Mouse (Mus musculus): ENCODE results near the gene Telo2.
"Not testable (repeated sequence)": the region's sequence is repeated elsewhere in the genome, so short reads cannot be mapped to it uniquely, and the experiment has no call there.

Gene Telo2

DNA sequence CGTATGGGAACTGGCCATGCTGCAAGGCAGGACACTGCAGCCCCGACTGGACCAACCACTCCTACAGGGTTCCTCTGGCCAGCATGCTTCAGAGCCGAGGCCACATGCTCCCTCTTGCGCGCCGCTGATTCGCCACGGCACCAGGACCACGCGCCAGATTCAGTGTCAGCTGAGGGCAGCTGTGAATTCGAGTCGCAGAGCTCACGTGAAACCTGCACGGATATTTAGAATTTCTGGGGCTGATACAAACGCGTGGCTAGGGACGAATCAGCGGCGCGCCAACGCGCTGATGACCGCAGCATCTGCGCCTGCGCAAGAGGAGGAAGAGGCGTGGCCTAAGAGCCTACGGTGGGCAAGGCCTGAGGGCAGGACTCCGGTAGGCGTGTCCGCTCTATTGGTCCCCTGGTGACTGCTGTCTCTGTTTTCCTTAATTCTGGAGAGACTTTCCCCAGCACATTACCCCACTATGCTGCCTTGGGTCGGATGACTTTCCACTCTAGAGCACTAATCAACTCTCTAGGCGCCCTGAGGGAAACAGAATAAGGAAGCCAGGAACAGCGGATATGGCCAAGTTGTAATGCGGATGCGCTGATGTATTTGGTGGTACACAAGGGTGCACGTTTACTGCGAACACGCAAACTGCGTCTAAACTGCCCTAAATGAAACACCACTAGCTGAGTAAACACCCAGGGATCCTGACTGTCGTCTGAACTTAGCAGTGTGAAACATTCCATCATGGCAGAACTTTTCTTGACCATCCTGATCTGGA is at the start of gene Telo2:
TSS of gene Telo2 (minus strand) at position 304 of the 769 bp plus-strand sequence.
- peak; percentile 79 for DNase-seq (ENCODE audit: low read depth)

DNA sequence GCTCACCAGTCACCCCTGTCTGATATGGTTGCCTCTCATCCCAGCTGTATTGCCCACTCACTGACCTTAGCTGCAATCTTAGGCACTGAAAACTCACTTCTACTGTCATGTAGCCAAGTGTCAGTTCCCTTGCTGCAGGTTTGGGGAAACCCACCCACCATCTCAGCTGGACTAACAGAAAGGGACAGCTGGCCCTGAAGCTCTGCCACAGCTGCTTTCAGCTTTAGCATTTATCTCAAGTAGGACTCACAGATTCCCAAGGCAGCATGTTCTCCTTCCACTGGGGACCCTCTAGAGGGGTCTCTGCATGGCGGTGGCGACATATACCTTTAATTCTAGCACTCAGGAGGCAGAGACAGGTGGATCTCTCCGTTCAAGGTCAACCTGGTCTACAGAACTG is 49.0 kb upstream of the Telo2 start:
- DNase-seq (ENCODE audit: low read depth): no peak

DNA sequence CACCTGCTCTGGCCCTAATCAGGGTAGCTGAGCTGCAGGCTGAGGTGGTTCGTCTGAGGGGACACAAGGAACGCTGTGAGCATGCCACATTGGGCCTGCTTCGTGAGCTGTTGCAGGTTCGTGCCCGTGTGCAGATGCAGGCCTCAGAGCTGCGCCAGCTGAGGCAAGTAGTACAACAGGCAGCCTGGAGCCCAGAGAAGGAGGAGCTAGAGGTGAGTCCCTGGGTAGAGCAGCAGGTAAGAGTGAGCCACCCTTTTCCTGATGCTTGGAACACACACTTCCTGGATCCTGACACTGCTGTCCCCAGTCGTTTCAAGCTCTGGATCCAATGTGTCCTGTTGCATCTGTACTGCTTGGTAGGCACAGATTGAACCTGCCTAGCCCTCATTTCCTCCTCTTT is 47.6 kb upstream of the Telo2 start:
- no peak for DNase-seq (ENCODE audit: low read depth)

DNA sequence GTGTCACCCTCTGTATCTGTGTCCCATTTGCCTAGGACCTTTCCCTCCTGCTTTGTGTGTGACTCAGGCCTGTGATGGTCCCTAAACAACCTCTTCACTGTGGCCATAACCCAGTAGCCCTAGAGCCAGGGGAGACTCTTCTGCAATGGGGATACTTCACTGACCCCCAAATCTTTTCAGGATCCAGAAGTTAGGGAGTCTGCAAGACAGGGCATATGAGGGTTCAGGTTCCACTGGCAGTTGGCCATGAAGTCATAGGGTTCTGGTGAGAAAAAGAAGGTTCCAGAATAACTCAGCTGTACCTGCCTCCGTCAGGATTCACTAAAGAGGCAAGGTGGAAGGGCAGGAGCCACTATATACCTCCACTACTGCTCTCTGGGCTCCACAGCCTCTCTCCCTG is 46.4 kb upstream of the Telo2 start, which contains the start of gene Ccdc154:
TSS of gene Ccdc154 (plus strand) at position 301 of the 400 bp plus-strand sequence.
- no peak for DNase-seq (ENCODE audit: low read depth)

DNA sequence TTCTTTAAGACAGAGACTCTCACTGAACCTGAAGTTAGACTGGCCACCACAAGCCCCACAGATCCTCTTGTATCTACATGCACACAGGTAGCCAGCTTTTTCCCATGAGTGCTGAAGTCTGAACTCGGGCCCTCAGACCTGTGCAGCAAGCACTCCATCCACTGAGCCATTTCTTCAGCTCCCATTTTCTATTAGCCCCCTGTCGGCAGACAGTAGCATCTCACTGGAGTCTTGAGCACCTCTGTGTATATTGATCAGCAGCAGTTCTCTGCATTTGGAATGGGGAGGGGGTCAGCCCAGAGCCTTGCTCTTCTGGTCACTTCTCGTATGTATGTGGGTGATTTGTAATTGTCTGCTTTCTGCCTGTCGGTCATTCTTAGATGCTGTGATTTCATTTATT is 24.2 kb upstream of the Telo2 start:
- DNase-seq (ENCODE audit: low read depth): no peak

DNA sequence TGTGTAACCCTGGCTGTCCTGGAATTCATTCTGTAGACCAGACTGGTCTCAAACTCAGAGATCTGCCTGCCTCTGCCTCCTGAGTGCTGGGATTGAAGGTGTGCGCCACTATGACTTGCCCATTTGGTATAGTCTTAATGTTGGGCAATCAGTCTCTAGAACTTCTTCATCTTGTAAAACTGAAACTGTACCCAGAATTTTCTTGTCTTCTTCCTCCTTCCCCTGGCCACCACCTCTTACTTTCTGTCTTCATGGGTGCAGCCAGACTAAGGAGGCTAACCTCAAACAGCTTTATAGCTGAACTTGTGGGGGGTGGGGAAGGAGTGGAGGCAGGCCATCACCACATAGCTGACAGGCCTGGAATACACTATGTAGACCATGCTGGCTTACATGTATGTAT is 23.0 kb upstream of the Telo2 start:
- DNase-seq (ENCODE audit: low read depth): no peak

DNA sequence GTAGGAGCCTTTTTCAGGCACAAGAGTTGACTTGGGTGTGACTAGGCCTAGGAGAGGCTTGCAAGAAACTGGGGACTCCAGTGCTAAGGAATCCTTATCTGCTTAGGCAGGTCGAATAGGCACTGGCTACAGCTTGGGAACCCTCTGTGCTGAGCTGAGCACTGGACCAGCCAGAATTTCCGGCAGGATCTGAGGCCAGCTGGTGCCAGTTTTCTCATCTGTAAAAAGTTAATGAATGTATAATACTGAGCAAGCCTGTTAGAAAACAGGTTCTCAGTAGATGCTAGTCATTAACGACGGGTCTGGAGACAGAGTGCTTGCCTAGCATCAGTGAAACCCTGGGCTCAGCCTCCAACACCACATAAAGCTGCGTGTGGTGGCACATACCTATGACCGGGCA is 19.9 kb upstream of the Telo2 start:
- DNase-seq (ENCODE audit: low read depth): no peak

DNA sequence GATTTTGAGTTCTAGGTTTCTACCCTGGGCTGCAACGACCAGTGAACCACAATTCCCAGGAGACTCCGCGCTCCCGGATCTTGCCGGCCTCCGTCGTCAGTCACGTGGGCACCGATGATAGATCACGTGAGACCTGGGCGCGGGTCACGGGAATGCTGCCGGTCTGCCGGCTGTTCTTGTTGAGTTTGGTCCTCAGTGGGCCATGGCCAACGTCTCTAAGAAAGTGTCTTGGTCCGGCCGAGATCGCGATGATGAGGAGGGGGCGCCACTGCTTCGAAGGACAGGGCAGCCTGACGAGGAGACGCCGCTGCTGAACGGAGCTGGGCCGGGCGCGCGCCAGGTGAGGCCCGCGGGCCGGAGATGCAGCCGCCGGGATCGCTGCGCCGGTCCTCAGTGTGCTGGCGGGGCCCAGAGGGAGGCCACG is 17.5 kb upstream of the Telo2 start, which contains the start of gene Clcn7:
TSS of gene Clcn7 (plus strand) at position 117 of the 424 bp plus-strand sequence.
- DNase-seq (ENCODE audit: low read depth): peak; percentile 71

DNA sequence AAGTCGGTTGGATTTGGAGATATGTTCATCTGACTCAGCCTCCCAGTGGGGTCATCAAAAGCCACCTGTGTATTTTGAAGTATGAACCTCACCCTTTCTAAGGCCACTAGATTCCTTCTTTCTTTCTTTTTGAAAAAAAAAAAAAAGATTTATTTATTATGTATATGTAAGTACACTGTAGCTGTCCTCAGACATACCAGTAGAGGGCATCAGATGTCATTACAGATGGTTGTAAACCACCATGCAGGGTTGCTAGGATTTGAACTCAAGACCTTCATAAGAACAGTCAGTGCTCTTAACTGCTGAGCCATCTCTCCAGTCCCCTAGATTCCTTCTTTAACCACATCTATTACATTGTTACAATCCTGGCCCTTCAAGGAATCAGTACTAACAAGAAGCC is 14.3 kb upstream of the Telo2 start:
- DNase-seq (ENCODE audit: low read depth): no peak

DNA sequence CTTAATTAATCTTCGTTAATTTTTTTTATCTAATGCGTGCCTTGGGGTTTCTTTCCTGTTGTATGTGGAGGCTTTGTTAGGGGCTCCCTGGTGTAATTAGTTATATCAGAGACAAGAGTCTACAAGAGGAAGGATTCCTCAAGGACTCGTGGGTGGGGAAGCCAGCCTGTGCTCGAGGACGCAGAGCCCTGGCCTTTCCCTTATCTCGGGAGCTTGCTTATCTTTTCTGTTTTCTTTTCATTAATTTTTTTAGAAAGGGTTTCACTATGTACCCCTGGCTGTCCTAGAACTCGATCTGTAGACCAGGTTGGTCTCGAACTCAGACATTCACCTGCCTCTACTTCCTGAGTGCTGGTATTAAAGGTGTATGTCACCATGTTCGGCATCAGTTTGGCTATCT is 11.9 kb upstream of the Telo2 start:
- no peak for DNase-seq (ENCODE audit: low read depth)

DNA sequence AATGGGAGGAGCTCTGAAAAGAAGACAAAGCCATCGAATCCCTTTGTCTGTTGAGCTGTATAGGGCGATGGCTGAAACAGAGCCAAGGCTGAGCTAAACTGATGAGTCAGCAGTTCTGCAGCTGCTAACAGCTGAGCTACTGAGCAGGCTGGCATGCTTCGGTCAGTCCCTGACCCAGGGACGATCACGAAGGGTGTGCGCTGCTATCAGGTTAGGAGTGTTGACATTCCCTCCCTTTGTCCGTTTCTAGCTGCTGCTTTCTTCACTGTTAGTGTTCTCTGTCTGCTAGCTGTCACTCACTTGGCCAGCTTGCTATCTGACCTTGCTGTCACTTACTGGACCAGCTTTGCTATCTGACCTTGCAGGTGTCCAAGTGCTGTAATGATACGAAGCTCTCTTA is 11.3 kb upstream of the Telo2 start:
- DNase-seq (ENCODE audit: low read depth): no peak

DNA sequence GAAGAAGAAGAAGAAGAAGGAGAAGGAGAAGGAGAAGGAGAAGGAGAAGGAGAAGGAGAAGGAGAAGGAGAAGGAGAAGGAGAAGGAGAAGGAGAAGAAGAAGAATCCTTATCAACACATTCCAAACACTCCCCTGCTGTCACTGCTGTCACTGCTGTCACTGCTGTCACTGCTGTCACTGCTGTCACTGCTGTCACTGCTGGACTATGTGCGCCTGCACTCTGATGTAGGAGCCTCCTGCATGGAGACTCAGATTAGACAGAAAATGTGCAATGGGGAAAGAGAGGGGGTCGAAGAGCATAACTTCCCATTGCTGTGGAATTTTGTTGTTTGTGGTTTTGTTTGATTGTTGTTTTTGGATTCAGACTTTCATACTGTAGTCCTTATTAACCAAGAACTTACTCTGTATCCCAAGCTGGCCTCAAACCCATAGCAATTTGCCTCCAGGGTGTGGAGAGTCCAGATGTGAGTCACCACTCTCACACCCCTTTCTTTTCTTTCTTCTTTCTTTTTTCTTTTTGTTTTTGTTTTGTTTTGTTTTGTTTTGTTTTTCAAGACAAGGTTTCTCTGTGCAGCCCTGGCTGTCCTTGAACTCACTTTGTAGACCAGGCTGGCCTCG is 9.8 kb upstream of the Telo2 start:
- DNase-seq (ENCODE audit: low read depth): not testable (repeated sequence)

DNA sequence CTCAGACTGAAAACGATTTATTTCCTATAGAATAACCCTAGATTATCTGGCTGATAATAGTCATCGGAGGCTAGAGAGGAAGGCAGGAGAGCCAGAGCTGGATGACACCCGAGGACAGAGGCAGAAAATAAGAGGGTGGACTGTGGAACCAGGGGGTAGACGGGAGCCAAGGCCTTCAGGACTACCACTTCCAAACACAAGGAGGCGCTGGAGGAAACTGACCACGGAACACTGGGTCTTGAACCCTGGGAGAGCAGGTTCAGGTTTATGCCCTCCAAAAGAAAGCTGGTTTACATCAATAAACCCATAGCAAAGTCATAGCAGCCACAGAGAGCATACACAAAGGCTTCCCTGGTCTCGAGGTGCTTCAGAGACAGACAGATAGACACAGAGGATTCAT is 8.2 kb upstream of the Telo2 start:
- no peak for DNase-seq (ENCODE audit: low read depth)

DNA sequence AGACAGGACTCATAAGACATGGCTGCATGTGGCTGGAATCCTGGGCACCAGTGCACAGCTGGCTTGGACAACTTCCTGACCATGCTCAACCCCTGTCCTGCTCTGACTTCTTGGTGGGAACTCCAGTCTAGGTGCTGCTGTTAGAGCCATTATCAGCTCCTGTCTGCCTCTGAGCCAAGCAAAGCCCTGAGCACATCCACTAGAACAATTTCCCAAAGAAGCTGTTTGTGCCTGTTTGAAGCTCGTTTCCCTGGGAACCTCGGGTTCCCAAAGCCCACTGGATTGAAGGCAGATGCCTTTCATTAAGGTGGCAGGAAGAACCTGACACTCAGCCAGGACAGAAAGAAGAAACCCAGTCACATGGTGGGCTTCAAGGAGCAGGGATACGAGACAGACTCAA is 4.6 kb upstream of the Telo2 start, which contains the start of gene Ptx4:
TSS of gene Ptx4 (plus strand) at position 355 of the 400 bp plus-strand sequence.
- no peak for DNase-seq (ENCODE audit: low read depth)

DNA sequence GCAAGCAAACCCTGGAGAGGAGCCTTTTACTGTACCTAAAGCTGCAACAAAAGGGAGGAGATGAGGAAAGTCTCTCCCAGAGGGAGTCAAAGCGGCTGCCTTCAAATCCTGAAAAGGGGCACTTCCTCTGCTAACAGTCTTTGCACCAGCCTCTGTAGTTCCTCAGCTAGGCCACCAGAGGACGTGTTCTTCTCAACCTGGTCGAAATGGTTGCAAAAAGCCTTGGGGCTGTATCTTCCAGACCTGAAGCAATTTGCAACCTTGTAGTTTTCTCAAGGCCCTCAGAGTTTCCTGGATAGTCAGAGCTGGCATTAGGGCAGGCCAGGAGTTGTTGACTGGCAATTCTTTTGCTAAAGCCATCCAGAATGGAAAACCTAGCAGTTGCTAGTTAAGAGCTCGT is 1.5 kb upstream of the Telo2 start:
- DNase-seq (ENCODE audit: low read depth): no peak

DNA sequence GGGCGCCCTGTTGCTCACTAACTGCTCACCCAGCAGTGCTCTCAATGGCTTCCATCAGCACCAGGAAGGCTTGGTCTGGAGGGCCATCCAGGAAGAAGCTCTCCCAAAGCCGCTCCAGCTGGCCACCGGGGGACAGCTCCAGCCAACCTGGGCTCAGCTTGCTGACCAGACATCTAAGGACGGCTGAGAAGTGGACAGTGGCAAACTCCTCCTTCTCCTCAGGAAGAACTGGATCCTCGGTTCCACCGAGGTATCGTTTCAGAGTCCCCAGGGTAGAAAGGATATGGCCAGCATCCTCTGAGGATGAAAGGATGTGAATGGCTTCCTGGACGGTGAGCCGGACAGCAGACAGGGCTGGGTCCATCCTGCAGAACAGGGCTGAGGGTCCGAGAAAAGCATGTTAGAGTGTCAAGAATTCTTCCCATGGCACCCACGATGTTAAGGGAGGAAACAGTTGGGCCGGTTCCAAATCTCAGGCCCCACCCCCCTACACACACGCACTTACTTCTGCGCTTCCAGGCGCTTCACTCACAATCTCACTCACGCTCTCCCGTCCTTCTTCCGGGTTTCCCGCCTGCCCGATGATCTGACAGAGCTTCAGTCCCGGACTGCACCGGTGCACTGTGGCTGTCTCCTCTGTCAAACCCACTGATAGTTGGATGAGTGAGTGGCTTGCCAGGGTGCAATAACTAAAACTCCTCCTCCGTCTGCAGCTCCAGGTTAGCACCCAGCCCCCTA is 690 bp downstream of the Telo2 start:
- no peak for DNase-seq (ENCODE audit: low read depth)

DNA sequence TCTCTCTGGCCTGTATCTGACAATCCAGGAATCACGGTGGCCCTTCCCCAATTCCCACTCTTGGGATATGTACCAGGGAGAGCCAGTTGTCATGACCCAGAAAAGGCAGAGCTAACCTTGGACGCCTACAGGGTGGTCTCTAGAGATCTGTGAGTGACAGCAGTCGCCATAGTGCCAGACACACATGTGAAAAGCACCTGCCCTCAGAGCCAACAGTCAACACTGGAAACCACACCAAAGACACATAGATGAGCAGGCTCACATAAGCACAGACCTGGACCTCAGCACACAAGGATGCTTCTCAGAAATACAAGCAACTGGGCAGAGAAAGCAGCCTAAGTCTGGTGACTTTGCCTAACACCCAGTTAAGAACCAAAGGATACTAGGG is 3.4 kb downstream of the Telo2 start:
- no peak for DNase-seq (ENCODE audit: low read depth)

DNA sequence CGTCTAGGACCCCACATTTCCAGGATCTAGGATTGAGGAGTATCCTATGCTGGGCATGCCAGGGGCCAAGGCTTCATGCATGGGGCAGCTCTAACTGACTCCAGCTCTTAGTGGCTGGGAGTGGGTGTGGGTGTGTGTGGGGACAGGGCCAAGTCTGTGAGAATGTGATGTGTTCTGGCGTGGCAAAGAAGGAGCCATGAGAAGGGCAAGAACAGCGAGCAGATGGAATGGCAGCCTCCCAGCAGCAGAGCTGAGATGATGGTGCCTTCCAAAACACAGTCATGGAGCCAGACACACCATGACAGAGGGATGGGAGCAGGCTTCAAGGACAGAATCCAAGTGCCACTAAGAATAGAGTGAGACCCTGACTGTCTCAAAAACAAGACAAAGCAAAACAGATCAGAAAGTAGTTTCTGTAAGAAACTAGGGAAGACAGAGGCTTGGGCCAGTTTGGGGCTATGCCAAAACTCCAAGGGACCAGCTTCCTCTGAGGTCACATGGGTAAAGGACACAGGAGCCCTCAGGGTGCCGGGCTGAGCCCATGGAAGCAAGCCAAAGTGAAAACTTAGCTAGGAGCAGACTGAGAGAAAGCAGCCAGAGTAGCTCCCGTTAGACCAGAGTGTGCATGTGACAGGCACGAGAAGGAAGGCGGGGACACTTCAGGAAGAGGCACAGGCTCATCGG is 3.9 kb downstream of the Telo2 start:
- DNase-seq (ENCODE audit: low read depth): no peak

DNA sequence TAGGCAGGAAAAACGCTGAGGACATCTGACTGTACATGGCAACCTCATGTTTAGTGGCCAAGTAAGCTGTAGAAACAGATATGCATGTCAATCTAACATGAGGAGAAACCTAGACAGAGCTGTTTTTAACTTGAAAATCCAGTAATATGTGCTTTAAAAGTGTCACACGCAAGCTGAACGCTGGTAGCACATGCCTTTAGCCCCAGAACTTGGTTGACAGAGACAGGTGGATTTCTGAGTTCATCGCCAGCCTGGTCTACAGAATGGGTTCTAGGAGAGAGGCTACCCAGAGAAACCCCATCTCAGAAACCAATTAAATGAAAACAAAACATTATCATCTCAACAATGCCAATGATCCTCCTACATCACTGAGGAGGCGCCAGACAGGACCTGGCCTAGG is 4.5 kb downstream of the Telo2 start:
- DNase-seq (ENCODE audit: low read depth): no peak

DNA sequence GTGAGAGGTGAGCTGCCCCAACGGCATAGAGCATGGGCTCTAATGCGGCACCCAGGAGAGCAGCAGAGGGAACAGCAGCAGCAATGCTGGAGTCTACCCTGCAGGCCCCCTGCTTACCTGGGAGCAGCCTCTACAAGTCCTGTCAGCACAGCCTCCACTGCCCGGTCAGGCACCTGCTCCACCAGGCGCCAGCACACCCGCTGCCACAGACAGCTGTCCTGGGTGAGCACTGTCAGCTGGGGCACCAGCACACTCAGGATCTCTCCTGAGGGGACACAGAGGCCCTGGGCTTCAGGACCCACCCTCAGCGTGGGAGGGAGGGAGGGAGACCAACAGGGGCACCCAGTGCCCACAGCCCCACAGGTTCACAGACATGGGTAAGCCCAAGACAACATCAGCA is 5.2 kb downstream of the Telo2 start:
- no peak for DNase-seq (ENCODE audit: low read depth)

DNA sequence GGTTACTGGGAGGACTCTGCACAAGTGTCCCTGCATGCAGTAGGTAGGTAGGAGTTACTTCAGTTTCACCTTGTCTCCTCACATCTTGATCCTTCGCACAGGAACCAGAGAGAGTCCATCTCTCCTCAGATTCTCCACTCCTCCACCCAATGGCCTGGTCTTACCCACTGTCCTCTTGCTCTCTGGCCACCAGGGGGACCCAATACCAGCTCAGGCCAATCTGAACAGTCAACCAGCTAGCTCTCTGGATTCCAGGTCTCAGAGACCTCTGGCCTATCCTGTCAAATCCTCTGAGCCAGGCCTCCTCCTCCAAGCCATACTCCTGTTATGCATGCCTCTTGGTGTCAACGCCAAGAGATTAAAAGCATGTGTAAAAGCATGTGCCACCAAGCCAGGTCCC is 6.2 kb downstream of the Telo2 start:
- no peak for DNase-seq (ENCODE audit: low read depth)

DNA sequence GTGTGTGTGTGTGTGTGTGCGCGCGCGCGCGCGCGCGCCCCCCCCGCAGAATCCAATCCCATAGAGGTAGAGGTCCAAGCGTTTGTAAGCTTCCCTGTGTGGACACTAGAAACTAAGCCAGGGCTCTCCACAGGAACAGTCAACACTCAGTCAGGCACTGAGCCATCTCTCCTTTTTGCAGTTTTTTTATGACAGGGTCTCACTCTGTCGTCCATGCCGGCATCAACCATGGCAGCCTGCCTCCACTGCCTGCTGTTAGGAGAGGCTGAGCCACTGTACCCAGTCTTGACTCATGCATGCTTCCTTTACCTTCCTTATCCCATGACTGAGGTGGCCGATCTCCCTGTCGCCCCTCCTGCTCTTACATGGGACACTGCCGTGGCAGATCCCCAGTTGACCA is 8.0 kb downstream of the Telo2 start:
- no peak for DNase-seq (ENCODE audit: low read depth)
